Mouse (Mus musculus): ENCODE data around the gene Atxn2l.
"Not testable (repeated sequence)": the region's sequence is repeated elsewhere in the genome, so short reads cannot be mapped to it uniquely, and the experiment has no call there.

Atxn2l gene

GRCm38 (mm10) chr7:126491005-126491404 lies 12.2 kb downstream of the Atxn2l start:
- no peak for DNase-seq (ENCODE audit: extremely low spot score, low spot score)

GRCm38 (mm10) chr7:126487617-126488385 lies 15.4 kb downstream of the Atxn2l start:
- not testable (repeated sequence) for DNase-seq (ENCODE audit: extremely low spot score, low spot score)

- DNase-seq (ENCODE audit: extremely low spot score, low spot score), result peak; percentile 97
Measured at GRCm38 (mm10) chr7:126487052-126487483, 16.2 kb downstream of the Atxn2l start, which contains the start of gene Tufm. Gene Tufm, plus strand, starts transcription at chr7:126487361.

GRCm38 (mm10) chr7:126482392-126482871 lies 20.8 kb downstream of the Atxn2l start:
- DNase-seq (ENCODE audit: extremely low spot score, low spot score), result peak; percentile 83

GRCm38 (mm10) chr7:126481699-126482098 lies 21.5 kb downstream of the Atxn2l start:
- no peak for DNase-seq (ENCODE audit: extremely low spot score, low spot score)

GRCm38 (mm10) chr7:126474993-126475581 lies 28.1 kb downstream of the Atxn2l start, which contains the start of gene Sh2b1:
Gene Sh2b1, minus strand, starts transcription at chr7:126475424.
- peak; percentile 90 for DNase-seq (ENCODE audit: extremely low spot score, low spot score)

GRCm38 (mm10) chr7:126474486-126474955 lies 28.7 kb downstream of the Atxn2l start:
- DNase-seq (ENCODE audit: extremely low spot score, low spot score), result no peak

GRCm38 (mm10) chr7:126473470-126474086 lies 29.7 kb downstream of the Atxn2l start:
- no peak for DNase-seq (ENCODE audit: extremely low spot score, low spot score)

- no peak for DNase-seq (ENCODE audit: extremely low spot score, low spot score)
Measured at GRCm38 (mm10) chr7:126472713-126473112, 30.5 kb downstream of the Atxn2l start.

- no peak for DNase-seq (ENCODE audit: extremely low spot score, low spot score)
Measured at GRCm38 (mm10) chr7:126472306-126472705, 30.9 kb downstream of the Atxn2l start.

- DNase-seq (ENCODE audit: extremely low spot score, low spot score), result no peak
Measured at GRCm38 (mm10) chr7:126471853-126472252, 31.4 kb downstream of the Atxn2l start.

- DNase-seq (ENCODE audit: extremely low spot score, low spot score), result no peak
Measured at GRCm38 (mm10) chr7:126471361-126471760, 31.9 kb downstream of the Atxn2l start.

- DNase-seq (ENCODE audit: extremely low spot score, low spot score), result no peak
Measured at GRCm38 (mm10) chr7:126470077-126470476, 33.2 kb downstream of the Atxn2l start.

- no peak for DNase-seq (ENCODE audit: extremely low spot score, low spot score)
Measured at GRCm38 (mm10) chr7:126467834-126468627, 35.2 kb downstream of the Atxn2l start.

GRCm38 (mm10) chr7:126467271-126467670 lies 36.0 kb downstream of the Atxn2l start:
- no peak for DNase-seq (ENCODE audit: extremely low spot score, low spot score)

GRCm38 (mm10) chr7:126466707-126467106 lies 36.5 kb downstream of the Atxn2l start:
- no peak for DNase-seq (ENCODE audit: extremely low spot score, low spot score)

GRCm38 (mm10) chr7:126466116-126466515 lies 37.1 kb downstream of the Atxn2l start:
- DNase-seq (ENCODE audit: extremely low spot score, low spot score), result no peak

GRCm38 (mm10) chr7:126465246-126466030 lies 37.8 kb downstream of the Atxn2l start:
- DNase-seq (ENCODE audit: extremely low spot score, low spot score), result no peak

- DNase-seq (ENCODE audit: extremely low spot score, low spot score), result no peak
Measured at GRCm38 (mm10) chr7:126464836-126465235, 38.4 kb downstream of the Atxn2l start.

- no peak for DNase-seq (ENCODE audit: extremely low spot score, low spot score)
Measured at GRCm38 (mm10) chr7:126464121-126464520, 39.1 kb downstream of the Atxn2l start.
